Mouse (Mus musculus) megakaryocyte-erythroid progenitor cell, adult 5-6 weeks (primary cell): ENCODE results near the gene C130032M10Rik. TPM values are rescaled to one million over a fixed set of nuclear protein-coding genes. Genes with fewer than 3 reads are reported as not detected.

ENCODE experiments used
- ATAC-seq: replicated peaks from 2 replicates; pipeline ENCODE4 v1.8.0; 2016; ENCODE audit warnings: mild to moderate bottlenecking, inconsistent platforms; ENCODE audit not compliant: severe bottlenecking, poor library complexity, low FRiP score, low TSS enrichment
- total RNA-seq, 2 experiments: library from RNA; stranded (forward) in 1 of 2; stranded (reverse) in 1 of 2; fragments of 200-1000, 215-1000 nt in 1 of 2; fragments of >200 nt in 1 of 2; fragmentation: Nextera tagmentation in 1 of 2; gene quantifications; 2 replicates each; pipeline ENCODE4 v1.2.3; 2014 to 2017

C130032M10Rik gene
- total RNA-seq, 2 experiments from 2014 or later = not detected

DNA sequence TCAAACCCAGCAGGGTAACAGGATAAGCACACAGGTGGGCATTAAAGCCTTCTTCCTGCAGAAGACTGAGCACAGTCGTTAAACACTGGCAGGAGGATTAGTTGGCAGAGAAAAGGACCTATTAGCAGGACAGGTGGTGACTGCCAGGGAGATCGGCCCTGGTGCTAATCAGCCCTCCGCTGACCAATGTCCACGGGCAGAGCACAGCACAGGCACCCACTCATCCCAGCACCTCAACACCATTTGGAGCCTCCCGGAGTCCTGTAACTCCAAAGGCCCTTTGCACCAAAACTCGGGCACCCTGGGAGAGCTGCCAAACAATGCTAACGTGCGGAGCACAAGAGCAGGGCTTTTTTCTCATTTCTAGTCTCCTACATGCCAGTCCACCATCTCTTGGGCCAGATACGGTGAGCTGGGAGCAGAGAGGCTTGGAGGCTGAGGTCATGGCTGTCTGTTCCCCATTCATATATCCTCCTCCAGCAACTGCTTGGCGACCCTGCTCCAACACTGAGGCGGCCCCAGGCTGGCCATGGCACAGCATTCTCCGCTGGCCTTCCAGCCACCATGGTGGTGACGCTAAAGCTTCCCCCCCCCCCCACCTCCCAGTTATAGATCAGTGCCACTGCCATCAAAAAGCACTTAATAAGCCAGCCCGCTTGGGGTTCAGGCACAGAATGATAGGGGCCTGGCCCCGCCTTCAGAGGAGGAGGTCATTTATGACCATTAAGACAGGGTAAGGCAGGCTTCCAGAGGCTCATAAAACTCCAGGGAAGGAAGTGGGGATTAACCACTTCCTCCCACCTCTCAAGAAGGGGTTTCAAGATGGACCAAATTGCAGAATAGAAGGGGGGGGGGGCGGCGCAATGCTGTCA lies 28.6 kb downstream of the C130032M10Rik start:
- no peak for ATAC-seq

DNA sequence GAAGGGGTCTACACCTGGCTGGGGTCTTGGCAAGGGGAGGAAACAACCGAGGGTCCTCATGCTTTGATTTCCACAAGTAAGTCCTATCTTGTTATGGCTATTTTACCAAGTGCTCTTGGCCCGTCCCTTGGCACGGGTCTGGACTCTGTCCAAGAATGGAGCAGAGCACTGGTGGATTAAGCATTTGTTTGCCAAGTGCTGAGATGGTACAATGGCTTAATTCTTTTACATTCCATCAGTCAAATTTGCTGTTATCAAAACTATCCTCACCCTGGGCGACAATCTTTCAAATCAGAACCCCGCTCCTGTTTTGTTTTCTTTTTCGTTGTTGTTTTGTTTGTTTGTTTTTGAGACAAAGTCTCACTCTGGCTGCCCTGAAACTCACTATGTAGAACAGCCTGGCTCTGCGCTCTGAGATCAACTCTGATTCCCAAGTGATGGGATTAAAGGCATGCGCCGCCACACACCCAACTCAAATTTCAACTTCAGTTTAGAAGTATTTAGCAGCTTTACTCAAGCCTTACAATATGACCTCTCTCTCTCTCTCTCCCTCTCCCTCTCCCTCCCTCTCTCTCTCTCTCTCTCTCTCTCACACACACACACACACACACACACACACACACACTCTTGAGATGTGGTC lies 29.4 kb downstream of the C130032M10Rik start:
- ATAC-seq = no peak

DNA sequence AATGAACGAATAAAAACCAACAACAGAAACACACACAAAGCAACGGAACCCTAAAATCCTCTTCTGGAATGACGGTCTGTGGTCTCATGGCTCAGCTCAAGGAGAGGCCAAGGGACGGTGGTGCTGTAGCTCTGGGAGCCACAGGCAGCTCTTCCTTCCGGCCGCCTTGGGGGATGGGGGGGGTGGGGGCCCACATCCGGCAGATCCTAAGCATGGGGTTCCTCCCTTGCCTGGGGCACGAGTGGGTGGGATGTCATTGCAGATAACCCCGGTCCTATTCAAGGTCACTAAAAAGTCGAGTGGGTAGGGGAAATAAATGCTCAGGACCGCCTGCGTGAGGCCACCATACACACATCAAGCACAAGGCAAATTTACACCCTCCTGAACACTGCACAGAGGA lies 31.3 kb downstream of the C130032M10Rik start:
- ATAC-seq = no peak

DNA sequence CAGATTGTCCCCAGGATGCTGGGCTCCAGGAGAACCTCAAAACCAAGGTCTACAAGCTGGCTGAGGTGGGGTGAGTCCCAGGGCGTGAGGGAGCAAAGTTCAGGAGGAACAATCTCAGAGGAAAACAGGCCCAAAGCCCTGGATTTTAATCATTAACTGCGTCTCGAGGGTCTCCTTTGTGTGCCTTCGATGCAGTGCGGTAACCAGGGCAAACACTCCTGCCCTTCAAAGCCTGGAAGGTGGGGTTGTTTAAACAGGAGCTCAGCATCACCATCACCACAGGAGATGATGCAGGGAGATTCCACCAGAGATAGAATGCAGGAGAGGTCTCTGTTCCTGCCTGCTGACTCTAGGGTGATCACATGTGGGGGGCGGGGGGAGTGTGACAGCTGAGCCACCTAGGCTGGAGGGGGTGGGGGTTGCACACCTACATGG lies 32.2 kb downstream of the C130032M10Rik start:
- ATAC-seq = no peak

DNA sequence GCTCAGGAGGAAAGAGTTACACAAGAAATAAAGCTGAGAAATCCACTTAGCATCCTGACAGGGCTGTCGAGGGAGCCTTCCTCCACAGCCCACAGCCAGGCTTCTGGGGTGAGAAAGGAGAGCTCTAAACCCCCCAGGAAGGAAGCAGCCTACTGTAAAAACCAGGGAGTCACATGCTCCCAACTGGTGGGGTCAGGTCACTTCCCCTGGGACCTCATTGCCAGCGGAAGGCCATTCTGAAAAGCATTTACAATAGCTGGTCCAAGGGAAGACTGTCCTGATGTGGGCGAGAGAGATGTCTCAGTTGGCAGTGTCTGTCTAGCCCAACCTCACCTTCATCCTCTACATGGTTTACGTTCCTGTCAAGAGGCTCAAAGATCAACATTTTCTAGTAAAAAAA lies 33.0 kb downstream of the C130032M10Rik start:
- ATAC-seq = no peak

DNA sequence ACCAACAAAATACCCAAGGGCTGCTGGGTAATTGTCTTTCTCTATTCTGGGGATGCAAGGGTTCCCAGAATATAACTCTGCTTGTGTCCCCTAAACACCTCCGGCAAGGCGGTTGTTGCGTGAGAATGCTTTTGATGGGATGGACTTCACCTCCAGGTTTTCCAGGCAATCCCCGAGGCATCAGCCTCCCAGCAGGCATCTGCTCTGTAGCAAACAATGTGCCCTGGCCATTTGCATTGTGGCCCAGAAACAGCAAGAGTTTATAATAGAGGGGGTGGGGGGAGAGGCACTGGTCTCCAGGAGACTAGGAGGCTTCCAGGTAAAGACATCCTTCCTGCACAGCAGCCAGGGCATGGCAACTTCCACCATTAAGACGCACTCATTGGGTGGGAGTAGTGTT lies 33.6 kb downstream of the C130032M10Rik start:
- ATAC-seq = no peak

DNA sequence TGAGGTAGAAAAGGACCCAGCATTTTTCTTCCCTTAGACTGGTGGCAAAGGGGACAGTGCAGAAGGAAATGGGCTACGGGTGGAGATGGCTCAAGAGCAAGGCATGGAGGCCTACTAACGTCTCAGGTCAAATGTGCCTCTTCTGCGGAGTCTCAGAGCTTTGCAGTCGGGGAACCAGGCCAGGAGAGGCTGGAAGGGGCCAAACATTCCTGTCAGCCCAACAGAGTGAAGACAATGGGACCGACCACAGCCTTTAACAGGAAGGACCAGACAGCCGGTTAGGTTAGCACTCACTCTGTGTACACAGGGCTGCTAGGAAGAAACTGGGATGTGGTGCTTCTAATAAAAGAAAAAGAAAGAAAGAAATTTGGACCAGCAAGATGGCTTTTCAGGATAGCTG lies 34.5 kb downstream of the C130032M10Rik start:
- no peak for ATAC-seq

DNA sequence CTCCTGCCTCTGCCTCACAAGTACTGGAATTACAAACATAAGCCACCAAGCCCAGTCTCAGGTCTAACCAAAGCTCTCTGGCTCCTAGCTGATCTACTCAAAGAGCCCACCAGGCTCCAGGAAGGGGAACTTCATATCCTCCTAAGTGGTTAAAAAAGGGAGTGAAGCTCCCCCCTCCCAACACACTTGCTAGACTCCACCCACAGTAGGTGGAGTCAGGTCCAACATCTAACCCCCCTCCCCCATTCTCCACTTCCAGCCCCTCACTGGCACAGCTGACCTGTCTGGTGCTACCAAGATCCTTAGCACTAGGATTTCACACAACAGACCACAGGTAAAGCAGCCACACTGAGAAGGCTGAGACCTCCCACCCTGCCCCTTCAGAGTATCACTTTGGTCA lies 38.3 kb downstream of the C130032M10Rik start:
- ATAC-seq = no peak

DNA sequence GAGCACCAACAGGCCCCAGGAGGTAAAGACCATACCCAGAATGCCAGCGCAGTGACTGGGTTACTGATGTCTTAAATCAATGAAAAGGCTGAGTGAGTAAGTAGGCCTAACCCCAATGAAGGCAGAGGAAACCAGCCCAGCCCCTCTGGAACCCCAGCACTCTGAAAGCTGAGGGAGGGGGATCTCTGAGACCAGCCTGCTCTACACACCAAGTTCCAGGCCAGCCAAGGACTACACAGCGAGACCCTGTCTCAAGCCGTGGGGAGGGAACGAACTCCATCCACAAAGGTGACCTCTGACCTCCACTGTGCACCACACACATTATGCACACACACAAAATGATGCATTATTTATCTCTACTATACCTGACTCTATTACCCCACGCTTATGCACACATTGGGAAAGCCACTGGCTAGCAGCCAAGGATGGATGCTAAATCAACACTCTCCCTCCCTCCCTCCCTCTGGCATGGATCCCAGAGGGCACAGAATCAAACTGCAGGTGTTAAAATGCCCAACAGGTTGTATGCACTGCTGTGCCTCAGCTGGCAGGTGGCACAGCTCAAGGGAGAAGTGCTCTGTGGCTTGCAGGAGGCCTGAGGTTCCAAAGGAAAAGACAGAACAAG lies 39.0 kb downstream of the C130032M10Rik start:
- no peak for ATAC-seq

DNA sequence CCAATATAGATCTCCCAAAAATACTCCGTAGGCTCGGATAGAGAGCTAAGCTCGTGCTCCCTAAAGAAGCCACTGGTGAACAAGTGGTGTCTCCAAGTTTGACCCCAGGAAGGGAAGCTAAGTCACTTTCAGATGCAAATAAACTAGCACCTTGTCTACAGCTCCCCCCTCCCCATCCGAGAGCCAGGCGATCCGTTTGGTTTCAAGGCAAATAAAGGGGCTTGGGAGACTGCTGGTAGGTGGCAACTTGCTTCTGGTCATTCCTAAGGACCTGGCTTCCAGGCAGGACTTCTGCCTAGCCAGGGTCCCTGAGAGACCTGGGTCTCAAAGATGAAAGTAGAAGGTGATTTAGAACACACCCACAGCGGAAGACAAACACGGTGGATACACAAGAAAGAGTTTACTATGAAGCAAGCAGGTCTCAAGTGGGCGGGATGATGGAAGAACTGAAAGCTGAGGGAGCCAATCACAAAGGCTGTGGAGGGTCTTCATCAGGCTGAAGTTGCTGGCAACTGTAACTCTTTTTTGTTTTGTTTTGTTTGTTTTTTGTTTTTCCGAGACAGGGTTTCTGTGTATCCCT lies 40.9 kb downstream of the C130032M10Rik start:
- no peak; the same call in 1 of the 2 replicates for ATAC-seq

DNA sequence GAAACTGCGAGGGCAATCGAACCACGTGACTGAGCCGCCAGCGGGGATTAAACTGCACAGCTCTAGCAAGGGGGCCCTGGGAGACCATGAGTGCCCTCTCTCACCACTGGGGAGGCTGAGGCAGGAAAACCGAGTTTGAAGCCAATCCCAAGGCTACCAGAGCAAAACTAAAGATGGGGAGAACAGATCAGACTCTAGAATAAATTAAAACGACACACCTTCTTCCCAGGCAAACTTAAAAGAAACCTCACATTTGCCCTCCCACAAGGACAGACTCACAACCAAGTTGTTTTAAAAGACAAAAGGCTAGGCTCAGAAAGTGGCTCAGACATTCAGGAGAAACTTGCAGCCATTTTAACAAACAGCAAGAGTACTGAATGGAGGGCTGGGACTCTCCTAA lies 41.6 kb downstream of the C130032M10Rik start:
- no peak for ATAC-seq

DNA sequence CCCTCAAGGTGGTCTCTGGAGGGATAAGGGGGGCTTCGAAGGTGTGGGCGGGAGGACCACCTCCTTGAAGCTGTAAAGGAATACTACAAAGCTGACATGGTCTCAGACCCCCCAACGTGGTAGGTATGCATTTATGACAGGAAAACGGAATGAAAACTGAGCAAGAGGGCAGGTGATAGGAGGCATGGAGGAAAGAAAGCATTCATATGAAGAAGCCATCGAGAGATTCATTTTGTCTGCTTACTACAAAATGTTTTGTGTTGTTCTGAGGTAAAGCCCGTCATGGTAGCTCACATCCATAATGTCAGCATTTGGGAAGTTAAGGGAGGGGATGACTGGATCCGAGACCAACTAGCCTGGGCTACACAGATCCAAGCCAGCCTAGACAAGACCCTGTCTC lies 44.6 kb downstream of the C130032M10Rik start:
- ATAC-seq = no peak

DNA sequence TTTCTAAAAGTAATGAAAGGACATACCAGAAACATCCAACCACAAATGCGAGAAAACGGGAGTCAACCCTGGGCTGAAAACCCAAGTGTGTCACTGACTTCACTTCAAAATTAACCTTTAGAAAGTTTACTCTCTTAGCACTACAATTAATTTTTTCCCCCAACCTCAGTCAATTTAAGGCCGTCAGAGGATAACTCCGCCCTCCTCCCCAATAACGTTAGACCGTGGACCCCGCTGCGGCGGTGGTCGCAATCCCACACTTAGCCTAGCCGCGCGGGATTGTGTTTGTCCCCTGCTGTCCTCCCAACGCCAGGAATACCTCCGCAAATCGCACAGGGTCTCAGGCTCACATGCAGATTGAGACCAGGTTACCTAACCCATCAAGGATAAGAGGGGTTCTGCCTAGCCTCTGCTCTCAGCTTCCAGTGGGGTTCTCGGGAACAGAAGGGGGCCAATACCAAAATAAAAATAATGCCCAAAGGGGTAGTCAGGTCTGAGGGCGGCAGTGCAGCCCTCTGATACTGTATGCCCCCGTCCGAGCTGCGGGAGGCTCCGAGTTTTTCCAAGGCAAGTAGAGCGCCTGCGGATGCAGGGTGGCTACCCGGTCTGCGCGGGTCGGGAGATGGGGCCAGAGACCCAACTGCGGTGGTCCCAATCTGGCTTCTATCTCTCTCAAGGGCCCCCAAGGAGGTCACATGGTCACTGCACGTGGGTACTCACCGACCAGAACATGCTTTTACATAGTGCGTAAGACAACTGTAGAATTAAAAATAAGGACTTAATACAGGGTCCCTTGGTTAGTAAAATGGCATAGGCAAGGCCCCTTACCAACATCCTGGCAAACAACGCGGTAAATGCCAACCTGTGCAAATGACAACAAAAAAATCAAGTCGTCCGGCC lies 45.5 kb downstream of the C130032M10Rik start:
- no peak for ATAC-seq

DNA sequence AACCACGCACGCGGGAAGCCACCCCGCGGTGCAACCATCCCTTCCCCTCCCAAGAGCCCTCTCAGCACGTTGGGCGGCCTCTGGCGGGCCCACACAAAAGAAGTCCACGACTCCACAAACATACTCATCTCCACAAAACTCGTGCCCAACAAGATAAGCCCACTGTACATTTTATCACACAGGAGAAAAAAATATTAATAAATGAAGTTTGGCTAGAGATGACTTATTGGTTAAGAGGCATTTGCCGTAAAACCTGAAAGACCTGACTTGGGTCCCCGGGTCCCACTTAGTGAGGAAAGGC lies 46.1 kb downstream of the C130032M10Rik start:
- ATAC-seq = no peak

DNA sequence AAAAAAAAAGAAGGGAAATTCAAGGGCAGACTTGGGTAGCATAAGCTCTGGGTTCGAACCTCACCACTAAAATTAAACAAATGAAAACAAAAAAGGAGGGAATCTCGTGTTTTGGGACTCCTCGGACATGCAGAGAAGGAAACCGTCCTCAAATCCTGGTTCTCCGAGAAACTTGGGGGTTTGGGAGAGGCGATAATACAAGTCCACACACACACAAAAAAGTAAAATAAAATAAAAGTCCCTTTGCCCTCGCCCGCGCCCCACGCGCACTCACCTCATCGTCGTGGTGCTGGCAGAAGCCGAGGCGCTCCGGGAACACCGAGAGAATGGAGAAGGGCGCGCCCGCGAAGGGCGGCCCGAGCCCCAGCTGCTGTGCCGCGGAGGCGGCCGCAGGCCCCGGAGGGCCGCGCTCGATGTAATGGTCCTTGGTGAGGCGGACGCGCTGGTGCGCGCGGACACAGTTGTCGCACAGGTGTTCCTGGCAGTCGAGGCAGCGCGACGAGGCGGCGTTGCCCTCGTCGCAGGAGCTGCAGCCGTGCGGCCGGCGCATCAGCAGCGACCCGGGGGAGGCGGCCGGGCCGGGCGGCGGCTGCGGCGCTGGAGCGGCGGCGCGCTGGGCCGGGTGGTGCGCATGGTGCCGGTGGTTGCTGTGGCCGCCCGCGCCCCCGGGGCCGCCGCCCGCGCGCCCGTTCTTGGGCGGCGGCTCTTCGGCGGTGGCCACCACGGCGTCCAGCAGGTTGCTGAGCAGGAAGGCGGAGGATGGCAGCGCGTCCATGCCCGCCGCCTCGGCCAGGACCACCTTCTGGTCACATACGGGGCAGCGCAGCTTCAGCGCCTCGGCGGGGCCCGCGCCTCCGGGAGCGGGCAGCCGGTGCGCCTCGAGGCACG lies 46.8 kb downstream of the C130032M10Rik start:
- no peak for ATAC-seq

DNA sequence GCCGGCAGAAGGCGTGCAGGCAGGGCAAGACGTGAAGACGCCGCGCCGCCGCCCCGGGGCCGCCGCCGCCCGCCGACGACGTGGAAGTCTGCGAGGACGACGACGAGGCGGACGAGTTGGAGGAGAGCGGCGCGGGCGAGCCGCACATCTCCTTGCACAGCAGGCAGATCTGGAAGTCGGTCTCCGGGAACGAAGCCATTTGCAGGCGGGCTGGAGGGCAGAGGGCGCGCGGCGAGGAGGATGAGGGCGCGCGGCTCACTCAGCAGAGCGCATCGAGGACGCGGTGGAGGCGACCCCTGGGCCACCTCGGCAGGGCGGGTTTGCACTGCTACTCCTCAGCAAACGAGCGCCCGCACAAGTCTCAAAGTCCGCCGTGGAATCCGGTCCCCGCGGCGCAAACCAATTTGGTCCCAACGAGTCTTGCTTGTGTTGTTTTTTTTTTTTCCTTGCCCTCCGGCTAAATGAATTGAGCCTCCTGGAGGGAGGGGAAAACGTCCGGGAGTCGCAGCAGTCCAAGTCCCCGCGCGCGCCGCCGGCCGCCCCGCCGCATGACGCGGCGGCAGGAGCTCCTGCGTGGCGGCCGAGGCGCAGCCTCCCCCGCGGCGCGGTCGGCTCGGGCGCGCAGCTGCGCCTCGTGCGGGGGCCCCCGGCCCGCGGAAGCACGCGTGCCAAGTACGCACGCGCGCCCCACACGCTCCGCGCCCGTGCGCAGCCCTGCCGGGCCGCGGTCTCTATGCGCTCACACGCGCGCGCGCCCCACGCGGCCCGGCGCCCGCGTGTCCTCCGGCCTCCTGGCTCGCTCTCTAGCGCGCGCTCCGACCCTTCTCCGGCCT lies 47.6 kb downstream of the C130032M10Rik start:
- ATAC-seq = no peak

DNA sequence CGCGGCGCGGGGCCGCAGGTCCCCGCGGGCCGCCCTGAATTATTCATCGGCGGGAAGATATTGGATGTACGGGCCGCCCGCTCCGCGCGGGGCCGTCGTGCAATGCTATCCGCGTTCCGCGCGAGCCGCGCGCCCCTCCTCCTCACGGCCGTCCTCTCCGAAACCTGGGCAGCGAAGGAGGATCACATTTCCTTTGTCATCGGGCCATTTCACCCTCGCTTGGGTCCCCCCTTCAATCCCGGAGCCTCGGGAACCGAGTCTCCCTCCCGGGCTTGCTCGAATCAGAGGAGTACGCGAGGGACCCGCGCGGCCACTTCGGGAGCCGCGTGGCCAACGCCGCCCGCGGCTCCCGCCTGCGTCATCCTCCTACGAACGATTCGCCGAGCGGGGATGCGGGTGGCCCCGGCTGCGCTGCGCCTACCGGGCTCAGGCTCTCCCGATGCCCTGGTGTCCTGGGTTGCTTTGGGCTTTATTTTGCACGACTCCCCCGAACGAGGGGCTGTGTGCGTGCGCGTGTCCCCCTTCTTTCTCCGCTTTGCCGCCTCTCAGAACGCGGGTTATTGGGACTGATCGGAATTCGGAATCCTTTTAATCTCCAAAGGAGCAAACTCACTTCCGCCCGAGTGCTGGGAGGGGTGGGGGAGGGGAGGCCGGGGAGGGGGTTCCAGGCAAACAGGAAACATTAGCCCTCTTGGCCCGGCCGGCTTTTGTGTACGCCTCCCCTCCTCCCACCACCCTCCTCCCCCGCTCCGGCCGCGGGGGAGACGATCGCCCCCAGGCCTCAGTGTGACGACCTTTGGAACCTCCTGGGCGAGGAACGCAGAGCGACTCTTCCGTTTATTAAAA lies 48.5 kb downstream of the C130032M10Rik start, which contains the start of gene Trim71:
Gene Trim71, minus strand, starts transcription at position 609 of the 846 bp plus-strand sequence.
- ATAC-seq = no peak
